Mouse (Mus musculus) lung, postnatal 0 days (tissue): ENCODE results near the gene Cdkl3. TPM values are rescaled to one million over a fixed set of nuclear protein-coding genes. Genes with fewer than 3 reads are reported as not detected.

Source experiments
- ATAC-seq: fragments of 200-750 bp; cut with Nextera tagmentation; 2 replicates; pipeline ENCODE4 v1.8.0; 2017; ENCODE audit warnings: moderate library complexity
- DNase-seq: peaks from one replicate; pipeline ENCODE4 v3.0.0-alpha.2; 2016; ENCODE audit warnings: low spot score
- H3K27ac ChIP-seq: fragments of 300-500 bp; sonication (generic); 2 replicates; pipeline ENCODE4 v1.5.1; 2014; ENCODE audit warnings: antibody characterized with exemption, mild to moderate bottlenecking, low read length, mixed read lengths
- H3K27me3 ChIP-seq: fragments of 300-500 bp; sonication (generic); replicated peaks from 2 replicates; pipeline ENCODE4 v1.6.1; 2014; ENCODE audit warnings: low read length, mixed read lengths; ENCODE audit not compliant: insufficient read depth
- H3K36me3 ChIP-seq: fragments of 300-500 bp; sonication (generic); 2 replicates; pipeline ENCODE4 v1.6.1; 2014; ENCODE audit warnings: low read length, mixed read lengths; ENCODE audit not compliant: insufficient read depth
- H3K4me1 ChIP-seq: fragments of 300-500 bp; sonication (generic); 2 replicates; pipeline ENCODE4 v1.6.1; 2014; ENCODE audit warnings: antibody characterized with exemption, low read depth, low read length, mixed read lengths; ENCODE audit not compliant: insufficient read depth
- H3K4me2 ChIP-seq: fragments of 300-500 bp; sonication (generic); replicated peaks from 2 replicates; pipeline ENCODE4 v1.6.1; 2014; ENCODE audit warnings: low read depth, mild to moderate bottlenecking, low read length, moderate library complexity, mixed read lengths
- H3K4me3 ChIP-seq: fragments of 300-500 bp; sonication (generic); 2 replicates; pipeline ENCODE4 v1.5.1; 2014; ENCODE audit warnings: low read depth, low read length
- H3K9ac ChIP-seq: fragments of 300-500 bp; sonication (generic); replicated peaks from 2 replicates; pipeline ENCODE4 v1.6.1; 2014; ENCODE audit warnings: low read depth, mild to moderate bottlenecking
- H3K9me3 ChIP-seq: fragments of 300-500 bp; sonication (generic); 2 replicates; pipeline ENCODE4 v1.6.1; 2016; ENCODE audit warnings: low read length, mixed read lengths
- CTCF ChIP-seq: IDR thresholded peaks from 2 replicates; pipeline ENCODE4 v1.5.1; 2016; ENCODE audit warnings: antibody characterized with exemption, mild to moderate bottlenecking
- EP300 ChIP-seq: IDR thresholded peaks from 2 replicates; pipeline ENCODE4 v1.6.1; 2016; ENCODE audit warnings: antibody characterized with exemption, mild to moderate bottlenecking, control low read depth
- WGBS: fragments of 180-500 bp; shearing (Covaris S2); extraction: QIAGEN DNeasy Blood & Tissue Kit; methylation state at CpG from one replicate; pipeline ENCODE4 v1.1.7; 2014; 5-methylcytosine and 5-hydroxymethylcytosine counted together
- polyA plus RNA-seq: library from polyadenylated mRNA; unstranded; fragments of >200 nt; fragmentation: Nextera tagmentation; extraction: Ambion mirVana; gene quantifications from 2 replicates; pipeline ENCODE4 v1.2.1, GENCODE M21; 2015

Cdkl3 gene
- polyA plus RNA-seq: 6.1 and 6.4 TPM in 2 replicates

DNA sequence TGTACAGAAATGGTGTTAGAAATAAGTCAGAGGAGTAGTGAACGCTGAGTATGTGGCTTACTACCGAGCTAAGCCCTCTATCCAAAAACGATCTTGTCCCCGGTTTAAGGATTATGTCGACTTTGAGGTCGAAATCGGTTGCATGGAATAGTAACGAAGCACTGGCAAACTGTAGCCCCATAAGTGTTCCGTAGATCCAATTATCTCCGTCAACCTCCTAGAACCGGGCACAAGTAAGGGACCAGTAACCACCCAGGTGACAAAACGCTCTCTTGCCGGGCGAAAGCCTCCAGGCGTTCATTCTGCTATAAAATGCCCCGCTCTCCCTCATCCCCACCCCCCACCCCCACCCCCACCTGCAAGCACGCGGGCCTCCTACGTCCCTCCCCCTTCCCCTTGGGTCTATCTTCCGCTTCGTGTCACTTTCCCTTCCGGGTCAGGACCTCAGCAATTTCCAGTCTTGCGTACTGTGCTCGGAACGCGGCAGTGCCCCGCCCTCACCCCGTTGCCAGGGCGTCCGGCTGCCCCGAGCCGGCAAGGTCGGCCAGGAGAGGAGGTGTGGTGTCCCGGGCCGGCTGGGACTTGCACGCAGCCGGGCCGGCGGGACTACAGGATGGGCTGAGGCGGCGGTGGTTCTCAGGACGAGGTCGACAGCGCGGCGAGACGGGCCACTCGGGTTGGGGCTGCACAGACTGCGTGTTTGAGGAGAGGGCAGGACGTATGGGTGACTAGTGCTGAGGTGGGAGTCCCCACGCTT lies at the start of gene Cdkl3:
Cdkl3 (plus strand) TSS at position 450 of the 757 bp plus-strand sequence.
- Histone ChIP-seq H3K27me3 (no peaks in the 10 kb centered on the region), H3K4me2 (peak within 1 kb of the TSS; percentile 64), H3K27ac (peak within 1 kb of the TSS; percentile 90), H3K4me3 (peak within 1 kb of the TSS; percentile 52), H3K9ac (peak within 1 kb of the TSS; percentile 52), H3K36me3 (no peaks in the 10 kb centered on the region), H3K9me3 (no peaks in the 10 kb centered on the region), H3K4me1 (peaks cover 7% of the 10 kb centered on the region; the same call in 1 of the 2 replicates)
- 1% methylated on average over 45 of the region's 51 CpGs for WGBS
- peak; percentile 99 for DNase-seq
- TF ChIP-seq EP300 (no peak), CTCF (no peak)
- peak; percentile 91 for ATAC-seq

DNA sequence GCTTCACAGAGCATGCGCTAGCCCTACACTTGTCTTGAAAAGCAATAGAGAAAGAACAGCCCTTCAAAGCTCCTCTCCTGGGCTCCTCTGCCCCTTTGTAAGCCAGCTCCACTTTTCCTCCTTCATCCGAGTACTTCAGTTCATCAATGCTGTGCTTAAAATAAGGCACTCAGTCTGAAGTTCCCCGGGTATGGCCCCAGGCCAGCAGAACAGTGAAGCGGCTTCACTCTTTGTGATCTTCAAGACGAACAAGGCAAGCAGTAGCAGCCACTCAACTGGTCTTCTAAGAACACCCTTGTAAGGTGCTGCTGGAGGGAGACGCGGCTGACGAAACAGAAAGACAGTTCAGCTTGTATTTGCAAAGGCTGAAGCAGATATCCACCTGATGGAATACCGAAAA lies 47.9 kb upstream of the Cdkl3 start:
- Histone ChIP-seq H3K27me3 (no peaks in the 10 kb centered on the region), H3K9ac (no peak overlapping the region), H3K9me3 (no peaks in the 10 kb centered on the region), H3K36me3 (no peaks in the 10 kb centered on the region), H3K4me2 (0 out of 2 replicates have a peak overlapping the region, but pooled peaks have one; percentile 3), H3K27ac (no peak overlapping the region), H3K4me1 (no peaks in the 10 kb centered on the region), H3K4me3 (no peak overlapping the region)
- ATAC-seq: peak; percentile 35
- peak; percentile 52 for DNase-seq
- peak; percentile 10; the same call in 1 of the 2 replicates for TF ChIP-seq EP300
- TF ChIP-seq CTCF: no peak
- 50% methylated on average over 9 of the region's 9 CpGs for WGBS

DNA sequence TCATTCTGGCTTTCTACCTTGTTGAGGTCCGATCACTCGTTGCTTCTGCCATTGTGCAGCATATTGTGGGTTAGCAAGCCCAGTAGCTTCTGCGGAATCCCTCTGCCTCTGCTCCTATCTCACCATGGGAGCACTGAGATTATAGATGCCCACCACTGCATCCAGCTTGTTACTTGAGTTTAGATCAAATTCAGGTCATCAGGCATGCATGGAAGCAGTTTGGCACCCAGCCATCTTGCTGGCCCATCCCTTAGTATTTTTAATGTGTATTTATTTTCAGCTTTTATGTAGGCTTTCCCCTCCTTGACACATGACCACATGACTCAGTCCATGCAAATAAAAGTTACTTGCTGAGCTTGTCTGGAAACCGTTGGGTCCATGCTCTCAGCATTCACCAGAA lies 46.3 kb upstream of the Cdkl3 start:
- Histone ChIP-seq H3K9me3 (no peaks in the 10 kb centered on the region), H3K4me2 (no peak overlapping the region), H3K27me3 (no peaks in the 10 kb centered on the region), H3K27ac (no peak overlapping the region), H3K4me3 (no peak overlapping the region), H3K9ac (no peak overlapping the region), H3K36me3 (no peaks in the 10 kb centered on the region), H3K4me1 (no peaks in the 10 kb centered on the region)
- no peak for ATAC-seq
- peak; percentile 15 for DNase-seq
- 72% methylated on average over 4 of the region's 4 CpGs for WGBS
- TF ChIP-seq CTCF: no peak
- no peak for TF ChIP-seq EP300

DNA sequence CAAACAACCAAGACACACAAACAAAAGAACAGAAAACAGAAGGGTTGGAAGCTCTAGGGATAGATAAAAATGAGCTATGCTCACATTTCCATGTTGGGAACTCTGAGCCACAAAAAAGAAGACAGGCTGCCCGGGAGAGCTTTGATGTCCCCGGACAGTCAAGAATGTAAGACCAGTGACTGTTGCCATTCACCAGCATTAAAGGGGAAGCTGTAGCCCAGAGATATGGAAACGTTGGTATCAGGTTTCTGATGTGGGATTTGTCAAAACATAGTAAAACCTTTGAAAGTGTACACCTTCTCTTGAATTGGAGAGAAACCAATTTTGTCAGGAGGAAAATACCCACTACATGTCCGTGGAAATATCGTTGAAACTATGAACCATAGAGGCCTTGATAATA lies 44.5 kb upstream of the Cdkl3 start:
- WGBS: 83% methylated on average over 5 of the region's 5 CpGs
- H3K4me3 ChIP-seq: no peak overlapping the region
- DNase-seq (no peak), ATAC-seq (no peak)
- no peak overlapping the region for H3K9ac ChIP-seq
- H3K27me3 ChIP-seq: no peaks in the 10 kb centered on the region
- no peaks in the 10 kb centered on the region for H3K36me3 ChIP-seq
- no peaks in the 10 kb centered on the region for H3K9me3 ChIP-seq
- no peak overlapping the region for H3K27ac ChIP-seq
- TF ChIP-seq CTCF (no peak), EP300 (no peak)
- no peaks in the 10 kb centered on the region for H3K4me1 ChIP-seq
- H3K4me2 ChIP-seq: no peak overlapping the region

DNA sequence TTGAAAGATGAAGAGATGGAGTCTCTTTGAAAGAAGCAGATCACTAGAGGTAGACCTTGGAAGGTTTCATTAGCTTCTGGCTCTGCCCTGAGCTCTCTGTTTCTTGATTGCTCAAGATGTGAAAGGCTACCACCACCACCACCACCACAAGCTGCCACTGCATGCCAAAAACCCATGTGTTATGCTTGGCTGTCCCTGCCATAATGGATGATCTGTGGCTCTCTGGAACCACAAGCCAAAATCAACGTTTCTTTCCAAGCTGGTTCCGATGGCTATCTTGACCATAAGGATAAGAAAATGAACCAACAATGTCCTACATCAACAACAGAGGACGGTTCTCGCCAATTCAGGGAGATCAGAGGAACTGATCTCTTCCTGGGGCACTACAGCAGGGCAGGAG lies 44.0 kb upstream of the Cdkl3 start:
- ATAC-seq (no peak), DNase-seq (no peak)
- Histone ChIP-seq H3K4me1 (no peaks in the 10 kb centered on the region), H3K36me3 (no peaks in the 10 kb centered on the region), H3K9me3 (no peaks in the 10 kb centered on the region), H3K27me3 (no peaks in the 10 kb centered on the region), H3K27ac (no peak overlapping the region), H3K4me2 (no peak overlapping the region), H3K9ac (no peak overlapping the region), H3K4me3 (no peak overlapping the region)
- WGBS: 84% methylated on average over 4 of the region's 4 CpGs
- TF ChIP-seq CTCF (no peak), EP300 (no peak)

DNA sequence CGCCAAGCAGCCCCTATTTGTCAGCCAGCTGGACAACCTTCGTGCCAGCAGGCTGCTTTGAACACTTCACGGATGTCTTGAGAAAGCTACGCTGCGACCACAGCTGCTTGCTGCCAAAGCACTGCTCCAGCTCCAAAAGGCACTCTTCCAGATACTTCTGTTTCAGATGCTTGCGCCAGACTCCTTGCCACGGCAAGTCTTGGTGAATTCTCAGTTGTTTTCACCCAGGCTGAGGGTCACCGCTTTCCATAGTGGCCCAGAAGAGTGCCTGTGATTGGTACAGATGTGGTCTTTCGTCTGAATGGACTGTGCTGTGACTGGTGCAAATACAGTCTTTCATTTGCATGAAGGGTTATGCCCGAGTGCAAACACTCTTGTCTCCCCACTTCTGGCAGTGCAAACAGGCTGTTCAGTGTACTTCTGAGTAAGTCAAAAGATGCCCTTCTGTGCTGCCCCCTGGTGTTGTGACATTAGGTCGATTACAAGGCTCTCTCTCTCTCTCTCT lies 43.0 kb upstream of the Cdkl3 start:
- Histone ChIP-seq H3K9ac (no peak overlapping the region), H3K4me2 (no peak overlapping the region), H3K36me3 (no peaks in the 10 kb centered on the region), H3K27me3 (no peaks in the 10 kb centered on the region), H3K9me3 (no peaks in the 10 kb centered on the region), H3K4me1 (no peaks in the 10 kb centered on the region), H3K4me3 (no peak overlapping the region), H3K27ac (peak overlapping the region; percentile 73)
- 35% methylated on average over 11 of the region's 11 CpGs for WGBS
- ATAC-seq: peak; percentile 96
- peak; percentile 92 for DNase-seq
- TF ChIP-seq CTCF (peak; percentile 75), EP300 (no peak)
